Mouse (Mus musculus) bone marrow macrophage, adult 2 months (primary cell): Measurements from ENCODE around the gene Mycbpap. TPM values are rescaled to one million over a fixed set of nuclear protein-coding genes. Genes with fewer than 3 reads are reported as not detected.

Experiments used
- H3K27ac ChIP-seq: 2 replicates; pipeline ENCODE4 v1.5.1; 2012; ENCODE audit warnings: low read depth, low read length; ENCODE audit not compliant: insufficient read depth
- H3K4me1 ChIP-seq: 2 replicates; pipeline ENCODE4 v1.6.1; 2012; ENCODE audit warnings: low read length; ENCODE audit not compliant: control insufficient read depth, insufficient read depth
- H3K4me3 ChIP-seq: 2 replicates; pipeline ENCODE4 v1.5.1; 2012; ENCODE audit warnings: mild to moderate bottlenecking, low read length, moderate library complexity; ENCODE audit not compliant: insufficient read depth
- CTCF ChIP-seq: IDR thresholded peaks from 2 replicates; pipeline ENCODE4 v1.5.1; 2012; ENCODE audit warnings: low read depth, mild to moderate bottlenecking, low read length, moderate library complexity
- POLR2A ChIP-seq: IDR thresholded peaks from 2 replicates; pipeline ENCODE4 v1.6.1; 2012; ENCODE audit warnings: mild to moderate bottlenecking, low read depth, low read length, borderline replicate concordance
- polyA plus RNA-seq: library from polyadenylated mRNA; stranded (reverse); fragments of >200 nt; gene quantifications from 2 replicates; pipeline ENCODE4 v1.2.4, GENCODE M21; 2012; ENCODE audit not compliant: missing spikeins, insufficient read depth, insufficient read length

The Mycbpap gene
- polyA plus RNA-seq, 1 experiment: 0.50 TPM

DNA sequence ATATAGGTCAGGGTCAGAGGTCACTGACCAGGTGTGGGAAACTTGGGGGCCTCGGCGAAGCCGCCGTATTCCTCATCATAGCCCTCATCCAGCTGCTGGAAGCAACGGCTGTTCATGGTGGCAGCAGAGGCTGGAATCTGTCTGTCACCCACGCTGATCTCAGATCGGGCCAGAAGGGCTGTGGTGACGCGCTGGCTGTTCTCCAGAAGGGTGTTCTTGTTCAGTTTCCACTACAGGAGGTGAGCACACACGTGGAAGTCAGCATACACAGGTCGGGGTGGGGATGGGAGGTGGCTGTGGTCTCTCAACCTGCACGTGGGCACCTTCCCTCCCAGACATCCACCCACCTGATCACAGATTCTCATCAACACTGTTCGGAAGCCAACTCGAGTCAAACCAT lies 37.6 kb downstream of the Mycbpap start:
- H3K4me3 ChIP-seq: no peak overlapping the region
- no peak overlapping the region for H3K27ac ChIP-seq
- TF ChIP-seq POLR2A (no peak), CTCF (no peak)
- no peaks in the 10 kb centered on the region for H3K4me1 ChIP-seq

DNA sequence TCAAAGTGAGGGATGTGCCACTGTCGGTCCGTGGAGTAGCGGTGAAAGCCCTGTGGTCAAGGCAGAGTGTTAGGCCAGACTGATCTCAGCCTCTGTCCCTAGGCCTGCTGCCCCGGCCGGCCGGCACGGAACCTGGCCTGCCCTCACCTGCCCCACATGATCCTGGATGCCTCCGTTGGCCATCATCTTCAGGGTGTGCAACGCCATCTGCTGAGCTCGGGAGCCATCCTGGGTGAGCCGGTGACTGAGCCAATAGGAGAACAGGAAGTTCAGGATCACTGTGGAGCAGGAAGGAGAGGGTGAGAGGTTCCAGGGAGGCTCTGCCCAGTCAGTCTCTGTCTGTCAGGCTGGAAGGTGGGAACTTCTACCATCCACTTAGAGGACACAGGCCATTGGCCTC lies 38.1 kb downstream of the Mycbpap start:
- Histone ChIP-seq H3K4me3 (no peak overlapping the region), H3K27ac (no peak overlapping the region), H3K4me1 (no peaks in the 10 kb centered on the region)
- no peak for TF ChIP-seq CTCF
- no peak for TF ChIP-seq POLR2A

DNA sequence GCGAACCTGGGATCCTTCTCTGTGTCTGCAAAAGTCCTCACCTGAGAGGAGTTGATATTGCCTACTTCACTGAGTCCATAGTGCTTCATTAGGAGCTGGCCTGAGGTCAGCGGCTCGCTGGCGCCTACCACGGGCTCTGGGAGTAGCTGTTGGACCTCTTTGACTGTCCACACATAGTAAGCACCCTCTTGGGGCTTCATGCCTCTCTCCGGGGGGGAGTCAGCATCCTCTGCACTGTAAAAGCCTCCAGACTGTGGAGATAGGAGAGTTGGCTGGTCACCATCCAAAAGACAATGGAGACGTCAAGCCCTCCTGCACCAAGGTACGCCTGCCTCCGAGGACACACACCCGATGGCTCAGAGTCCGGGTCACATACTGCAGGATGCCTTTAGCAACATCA lies 38.8 kb downstream of the Mycbpap start:
- H3K27ac ChIP-seq: no peak overlapping the region
- no peaks in the 10 kb centered on the region for H3K4me1 ChIP-seq
- H3K4me3 ChIP-seq: no peak overlapping the region
- TF ChIP-seq CTCF: no peak
- TF ChIP-seq POLR2A: no peak

DNA sequence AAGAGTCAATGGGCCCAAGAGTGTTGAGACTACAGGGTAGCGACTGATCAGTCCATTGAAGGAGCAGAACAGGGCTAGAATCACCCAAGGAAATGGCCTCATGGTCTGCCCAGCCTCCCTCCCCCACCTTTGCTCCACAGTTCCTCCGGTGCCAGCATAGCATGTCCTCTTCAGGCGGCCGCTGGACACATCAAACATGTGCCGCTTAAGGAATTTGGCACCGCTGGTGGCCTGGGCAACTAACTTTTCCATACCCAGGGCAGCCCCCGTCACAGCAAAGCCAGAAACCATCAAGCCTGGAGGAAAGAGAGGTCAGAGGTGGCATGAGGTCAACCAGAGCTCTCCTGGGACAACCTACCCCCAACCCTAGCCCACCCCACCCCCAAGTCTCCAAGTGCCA lies 39.6 kb downstream of the Mycbpap start:
- Histone ChIP-seq H3K27ac (no peak overlapping the region), H3K4me3 (no peak overlapping the region), H3K4me1 (no peaks in the 10 kb centered on the region)
- TF ChIP-seq POLR2A: no peak
- TF ChIP-seq CTCF: no peak

DNA sequence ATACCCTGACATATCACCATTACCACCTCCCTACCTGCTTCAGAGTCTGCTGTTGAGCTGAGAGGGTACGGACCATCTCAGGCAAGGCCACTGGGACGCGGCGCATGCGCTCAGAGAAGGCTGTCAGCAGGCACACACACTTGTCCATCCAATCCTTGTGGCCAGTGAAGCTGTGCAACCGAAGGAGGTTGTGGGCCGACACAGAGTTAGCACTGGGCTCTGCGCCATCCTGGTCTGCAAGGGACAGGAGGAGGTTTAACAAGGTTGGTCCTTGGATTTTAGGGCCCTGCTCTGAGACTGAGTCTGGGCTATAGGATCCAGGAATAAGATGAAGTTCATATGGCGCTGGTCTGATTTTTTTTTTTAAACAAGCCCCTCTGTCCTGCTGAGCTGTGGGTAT lies 41.2 kb downstream of the Mycbpap start:
- Histone ChIP-seq H3K4me1 (no peaks in the 10 kb centered on the region), H3K27ac (no peak overlapping the region), H3K4me3 (no peak overlapping the region)
- no peak for TF ChIP-seq POLR2A
- TF ChIP-seq CTCF: no peak

DNA sequence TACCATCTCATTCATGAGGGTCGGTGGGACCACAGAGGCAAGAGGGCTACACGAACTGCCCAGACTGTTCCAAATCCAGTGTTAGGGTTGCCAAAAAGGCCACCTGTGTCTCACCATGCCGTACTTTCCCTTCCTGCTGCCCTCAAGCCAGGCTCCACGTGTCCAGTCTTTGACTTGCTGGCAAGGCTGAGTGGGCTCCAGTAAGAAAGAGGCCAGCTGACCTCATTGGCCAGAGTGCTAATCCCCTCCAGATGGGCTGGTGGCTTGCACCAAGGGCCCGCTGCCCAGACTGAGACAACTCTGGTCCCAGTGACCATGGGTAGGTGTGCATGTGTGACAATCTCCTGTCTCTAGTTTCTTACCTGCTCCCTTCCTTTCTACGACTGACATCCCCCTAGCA lies 43.9 kb downstream of the Mycbpap start:
- TF ChIP-seq POLR2A (no peak), CTCF (no peak)
- Histone ChIP-seq H3K4me1 (0 out of 2 replicates have a peak, but pooled peaks cover 2% of the 10 kb centered on the region), H3K4me3 (no peak overlapping the region), H3K27ac (no peak overlapping the region)

DNA sequence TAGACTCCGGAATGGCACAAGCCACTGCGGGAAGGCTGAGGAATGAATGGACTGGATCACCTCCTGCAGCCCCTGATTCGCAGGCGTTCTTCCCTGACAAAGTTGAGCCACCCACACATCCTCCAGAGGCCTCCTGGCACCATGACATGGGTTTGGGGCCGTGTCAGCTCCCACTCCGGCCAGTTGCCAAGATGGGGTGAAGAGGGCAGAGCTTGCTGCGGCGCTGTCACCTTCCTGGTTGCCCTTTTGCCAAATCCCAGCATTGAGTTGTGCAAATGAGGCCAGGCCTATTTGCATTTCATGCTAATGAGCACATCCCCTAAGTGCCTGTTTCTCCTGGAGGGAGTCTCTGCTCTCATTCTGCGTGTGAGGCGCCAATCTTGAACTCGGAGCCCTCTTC lies 45.8 kb downstream of the Mycbpap start:
- H3K4me1 ChIP-seq: 0 out of 2 replicates have a peak, but pooled peaks cover 2% of the 10 kb centered on the region
- H3K4me3 ChIP-seq: no peak overlapping the region
- no peak overlapping the region for H3K27ac ChIP-seq
- TF ChIP-seq POLR2A (no peak), CTCF (no peak)

DNA sequence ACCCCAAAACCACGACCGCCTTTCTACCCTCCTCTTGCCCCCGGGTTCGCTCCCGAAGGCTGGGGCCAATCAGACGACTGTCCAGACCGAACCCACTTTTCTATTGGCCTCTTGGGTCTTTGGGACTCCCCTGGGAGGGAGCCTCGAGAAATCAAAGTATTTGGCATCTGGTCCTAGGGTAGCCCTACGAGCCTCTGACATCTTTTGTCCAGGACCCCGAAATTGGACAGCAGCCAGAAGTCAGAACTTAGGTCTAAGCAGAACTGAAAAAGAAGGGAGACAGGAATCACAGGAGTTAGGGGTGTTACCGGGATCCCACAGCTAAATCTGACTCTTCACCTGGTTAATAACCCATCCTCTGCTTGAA lies 47.0 kb downstream of the Mycbpap start:
- H3K4me3 ChIP-seq: peak overlapping the region; percentile 38
- TF ChIP-seq CTCF (no peak), POLR2A (no peak)
- no peak overlapping the region for H3K27ac ChIP-seq
- H3K4me1 ChIP-seq: 0 out of 2 replicates have a peak, but pooled peaks cover 2% of the 10 kb centered on the region

DNA sequence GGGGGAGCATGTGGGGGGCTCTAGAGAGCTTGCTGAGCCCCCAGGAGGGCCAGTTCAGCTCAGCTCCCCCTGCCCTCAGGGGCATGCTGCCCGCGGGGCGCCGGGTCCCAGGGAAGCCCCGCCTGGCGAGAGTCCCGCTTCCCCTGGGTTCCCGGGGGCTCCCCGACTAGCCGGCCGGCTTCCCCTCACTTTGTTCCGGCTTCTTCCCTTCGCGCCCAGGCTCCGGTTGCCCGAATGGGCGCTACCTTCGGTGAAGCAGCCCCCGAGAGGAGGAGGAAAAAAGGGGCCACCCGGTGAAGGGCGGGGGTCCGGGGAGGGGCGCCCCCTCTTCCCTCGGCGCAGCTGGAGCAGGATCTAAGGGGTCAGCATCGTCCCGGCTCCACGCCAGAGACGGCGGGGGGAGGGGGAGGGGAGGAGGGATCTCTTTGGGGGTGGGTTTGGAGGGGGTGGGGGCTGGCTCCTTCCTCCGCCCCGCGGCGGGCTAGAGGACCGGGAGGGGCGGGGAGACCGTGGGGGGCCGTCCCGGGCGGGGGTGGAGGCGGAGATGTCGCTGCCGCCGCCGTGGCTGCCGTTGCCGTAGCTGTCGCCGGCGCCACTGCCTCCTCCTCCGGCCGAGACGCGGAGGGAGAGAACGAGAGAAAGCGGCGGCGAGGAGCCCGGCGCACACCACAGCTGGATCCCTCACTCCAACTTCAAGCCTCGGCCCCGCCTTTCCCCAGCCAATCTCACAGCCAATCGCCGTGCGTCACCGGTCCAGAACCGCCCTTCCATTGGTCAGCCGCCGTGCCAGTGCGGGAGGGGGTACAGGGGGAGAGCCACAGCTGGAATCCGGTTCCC lies 47.6 kb downstream of the Mycbpap start, which contains the start of gene Cacna1g:
TSS of gene Cacna1g (minus strand) at position 492 of the 837 bp plus-strand sequence.
- no peak for TF ChIP-seq POLR2A
- no peak for TF ChIP-seq CTCF
- H3K4me3 ChIP-seq: peak within 1 kb of the TSS; percentile 38
- H3K4me1 ChIP-seq: 0 out of 2 replicates have a peak, but pooled peaks cover 2% of the 10 kb centered on the region
- no peak within 1 kb of the TSS for H3K27ac ChIP-seq

DNA sequence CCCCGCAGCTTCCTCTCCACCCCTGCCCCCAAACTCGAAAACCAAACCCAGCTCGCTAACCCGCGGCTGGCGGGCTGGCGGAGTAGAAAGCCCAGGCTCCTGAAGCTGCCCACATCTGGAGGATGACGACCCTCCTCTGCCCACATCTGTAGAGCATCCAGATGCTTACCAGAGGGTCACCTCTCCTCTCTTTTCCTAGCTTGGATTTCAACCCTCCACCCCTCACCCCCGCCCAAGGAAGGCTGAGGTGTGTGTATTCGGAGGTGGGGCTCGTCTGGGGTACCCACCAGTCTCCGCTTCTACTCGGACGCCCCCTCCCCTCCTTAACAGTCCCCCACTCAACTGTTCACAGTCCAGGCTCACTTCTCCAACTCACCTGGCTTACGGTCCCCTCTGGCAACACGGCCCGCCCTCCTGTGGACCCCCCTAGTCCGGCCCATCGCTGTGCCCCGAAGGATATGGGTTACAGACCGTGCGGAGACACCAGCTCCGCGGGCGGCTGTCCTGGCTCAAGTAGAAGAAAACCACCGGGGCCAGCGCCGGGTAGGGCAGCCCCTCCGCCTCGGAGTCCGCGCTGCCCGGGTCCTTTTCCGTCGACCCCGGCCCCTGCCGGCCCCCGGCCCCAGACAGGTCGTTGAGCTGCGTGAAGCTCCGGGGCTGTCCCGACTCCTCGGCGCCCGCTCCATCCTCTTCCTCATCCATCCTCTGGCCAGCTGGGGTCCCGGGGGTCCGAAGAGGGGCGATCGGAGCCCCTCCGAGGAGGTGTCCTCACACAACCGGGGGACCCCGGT lies 48.4 kb downstream of the Mycbpap start:
- peak overlapping the region; percentile 34 for H3K4me3 ChIP-seq
- no peak overlapping the region for H3K27ac ChIP-seq
- peaks cover 5% of the 10 kb centered on the region; the same call in 1 of the 2 replicates for H3K4me1 ChIP-seq
- TF ChIP-seq CTCF (no peak), POLR2A (no peak)
